Mouse (Mus musculus) ES-E14 (cell line): ENCODE measurements around the gene Nt5m. TPM values are rescaled to one million over a fixed set of nuclear protein-coding genes. Genes with fewer than 3 reads are reported as not detected.

Source experiments
- DNase-seq: peaks from one replicate; pipeline ENCODE4 v3.0.0-alpha.2; 2013; ENCODE audit warnings: low read depth, low spot score
- H3K27ac ChIP-seq: 2 replicates; pipeline ENCODE4 v1.5.1; 2012; ENCODE audit warnings: low read depth, mild to moderate bottlenecking, low read length, moderate library complexity, mixed read lengths; ENCODE audit not compliant: poor library complexity, insufficient read depth, severe bottlenecking
- H3K36me3 ChIP-seq: 2 replicates; pipeline ENCODE4 v1.6.1; 2012; ENCODE audit warnings: mild to moderate bottlenecking, low read length, moderate library complexity, mixed read lengths; ENCODE audit not compliant: control insufficient read depth, poor library complexity, insufficient read depth, severe bottlenecking
- H3K4me1 ChIP-seq, 2 experiments: fragments of 150-350 bp in 1 of 2; sonication (generic) in 1 of 2; 2 replicates each; pipeline ENCODE4 v1.6.1; 2012; ENCODE audit warnings: low read length in 2 of 2, mild to moderate bottlenecking in 1 of 2, mixed read lengths in 1 of 2; ENCODE audit not compliant: control insufficient read depth in 2 of 2, insufficient read depth in 2 of 2, poor library complexity in 1 of 2
- H3K4me3 ChIP-seq, 2 experiments: fragments of 150-350 bp in 1 of 2; sonication (generic) in 1 of 2; 2 replicates each; pipeline ENCODE4 v1.5.1; 2012; ENCODE audit warnings: low read length in 2 of 2, low read depth in 1 of 2, mild to moderate bottlenecking in 1 of 2, mixed read lengths in 1 of 2; ENCODE audit not compliant: insufficient read depth in 1 of 2, poor library complexity in 1 of 2, severe bottlenecking in 1 of 2
- H3K9ac ChIP-seq: 2 replicates; pipeline ENCODE4 v1.6.1; 2012; ENCODE audit warnings: low read depth, mild to moderate bottlenecking, low read length, mixed read lengths; ENCODE audit not compliant: poor library complexity, insufficient read depth, severe bottlenecking
- H3K9me3 ChIP-seq: fragments of 150-350 bp; sonication (generic); 2 replicates; pipeline ENCODE4 v1.6.1; 2012; ENCODE audit warnings: low read depth, mild to moderate bottlenecking, low read length; ENCODE audit not compliant: control insufficient read depth, insufficient read depth
- CHD2 ChIP-seq: IDR thresholded peaks from 2 replicates; pipeline ENCODE4 v1.6.1; 2014; ENCODE audit warnings: mild to moderate bottlenecking, low read depth, low read length, inconsistent platforms
- HCFC1 ChIP-seq: IDR thresholded peaks from 2 replicates; pipeline ENCODE4 v1.6.1; 2012; ENCODE audit warnings: low read length, inconsistent platforms, borderline replicate concordance; ENCODE audit not compliant: insufficient read depth
- MAFK ChIP-seq: IDR thresholded peaks from 2 replicates; pipeline ENCODE4 v1.6.1; 2014; ENCODE audit warnings: mild to moderate bottlenecking, low read depth, low read length, inconsistent platforms; ENCODE audit not compliant: insufficient read depth
- ZC3H11A ChIP-seq: IDR thresholded peaks from 2 replicates; pipeline ENCODE4 v1.6.1; 2012; ENCODE audit warnings: low read depth, mild to moderate bottlenecking, inconsistent platforms, low read length, borderline replicate concordance
- ZNF384 ChIP-seq: IDR thresholded peaks from 2 replicates; pipeline ENCODE4 v1.6.1; 2012; ENCODE audit warnings: low read depth, low read length, inconsistent platforms
- in situ Hi-C, 2 experiments: fragments of 600-800 bp; cut with MboI; formaldehyde crosslinking; loops; one replicate each; pipeline ENCODE4 v1.15.1; 2025; ENCODE audit warnings: low sequenced_read_pairs in 2 of 2, inconsistent platforms in 1 of 2; ENCODE audit not compliant: unreplicated experiment in 2 of 2
- total RNA-seq: library from RNA; depleted of rRNA; stranded (reverse); fragments of 300-350 nt; gene quantifications from 2 replicates; pipeline ENCODE4 v1.2.3, GENCODE M21; 2012

The Nt5m gene
- total RNA-seq, 1 experiment = 7.8 TPM

DNA sequence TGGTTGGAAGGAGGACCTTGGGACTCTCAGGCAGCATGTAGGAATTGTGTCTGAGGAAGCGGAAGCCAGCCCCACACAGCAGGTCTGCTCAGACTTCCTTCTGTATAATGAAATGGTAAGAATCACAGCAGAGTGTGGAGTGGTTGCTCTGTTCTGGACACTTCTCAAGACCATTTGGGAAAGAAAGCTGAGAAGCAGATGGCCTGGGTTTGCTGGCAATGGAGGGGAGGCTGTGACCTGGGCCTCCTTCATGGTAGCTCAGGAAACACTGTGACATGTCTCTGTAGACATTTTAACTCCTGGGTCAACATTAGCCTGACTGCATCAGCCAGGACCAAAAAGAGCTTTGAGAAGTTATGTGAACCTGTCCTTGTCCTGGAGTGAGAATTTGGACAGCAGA lies 61.7 kb downstream of the Nt5m start:
- in situ Hi-C loops = no loop called here
- TF ChIP-seq ZC3H11A = no peak
- TF ChIP-seq MAFK = no peak
- no peak for TF ChIP-seq HCFC1
- no peak for TF ChIP-seq CHD2
- TF ChIP-seq ZNF384 = no peak
- no peak overlapping the region for H3K27ac ChIP-seq

DNA sequence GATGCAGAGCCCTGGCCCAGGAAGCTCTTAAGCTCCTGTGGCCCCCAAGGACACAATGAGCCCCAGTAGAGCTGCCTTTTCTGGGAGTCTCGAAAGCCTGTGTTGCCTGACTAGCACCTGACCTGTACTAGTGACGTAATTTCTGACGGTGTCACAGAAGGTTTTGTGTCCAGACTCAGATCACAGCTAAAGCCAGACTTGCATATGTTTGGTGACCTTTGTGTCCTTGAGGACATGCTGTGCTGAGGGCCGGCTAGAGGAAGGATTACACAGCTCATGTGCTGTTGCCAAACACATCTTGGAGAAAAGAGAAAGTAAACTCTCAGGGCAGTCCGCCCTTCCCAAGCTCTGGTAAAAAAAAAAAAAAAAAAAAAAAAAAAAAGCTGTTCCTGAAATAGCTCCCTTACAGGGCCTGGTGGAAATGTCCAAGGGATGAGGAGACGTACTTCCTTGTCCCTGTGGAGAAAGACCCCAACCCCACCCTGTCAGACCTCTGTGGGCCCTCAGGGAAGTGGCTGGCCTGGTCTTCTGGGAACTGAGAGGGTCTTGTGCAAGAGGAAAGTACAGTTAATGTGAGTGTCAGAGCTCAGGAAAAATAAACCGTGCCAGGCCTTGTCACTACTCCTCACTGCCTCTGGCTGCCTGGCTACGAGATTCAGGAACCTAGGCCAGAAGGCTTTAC lies 62.9 kb downstream of the Nt5m start:
- TF ChIP-seq ZNF384 (peak; percentile 88), CHD2 (no peak)
- Histone ChIP-seq H3K9ac (no peak overlapping the region), H3K9me3 (no peaks in the 10 kb centered on the region), H3K4me1 (peaks cover 4 to 5% of the 10 kb centered on the region in 2 experiments; a peak in 3 of 4 replicates), H3K4me3 (no peak overlapping the region), H3K27ac (no peak overlapping the region), H3K36me3 (no peaks in the 10 kb centered on the region)
- DNase-seq = no peak
- in situ Hi-C loops = no loop called here

More for the DNA sequence above, 61.7 kb downstream of the Nt5m start:
- H3K36me3 ChIP-seq = no peaks in the 10 kb centered on the region
- DNase-seq = no peak
- H3K9ac ChIP-seq = no peak overlapping the region
- H3K4me3 ChIP-seq = no peak overlapping the region
- H3K9me3 ChIP-seq = no peaks in the 10 kb centered on the region
- H3K4me1 ChIP-seq = peaks cover 1 to 5% of the 10 kb centered on the region in 2 experiments; a peak in 2 of 4 replicates

DNA sequence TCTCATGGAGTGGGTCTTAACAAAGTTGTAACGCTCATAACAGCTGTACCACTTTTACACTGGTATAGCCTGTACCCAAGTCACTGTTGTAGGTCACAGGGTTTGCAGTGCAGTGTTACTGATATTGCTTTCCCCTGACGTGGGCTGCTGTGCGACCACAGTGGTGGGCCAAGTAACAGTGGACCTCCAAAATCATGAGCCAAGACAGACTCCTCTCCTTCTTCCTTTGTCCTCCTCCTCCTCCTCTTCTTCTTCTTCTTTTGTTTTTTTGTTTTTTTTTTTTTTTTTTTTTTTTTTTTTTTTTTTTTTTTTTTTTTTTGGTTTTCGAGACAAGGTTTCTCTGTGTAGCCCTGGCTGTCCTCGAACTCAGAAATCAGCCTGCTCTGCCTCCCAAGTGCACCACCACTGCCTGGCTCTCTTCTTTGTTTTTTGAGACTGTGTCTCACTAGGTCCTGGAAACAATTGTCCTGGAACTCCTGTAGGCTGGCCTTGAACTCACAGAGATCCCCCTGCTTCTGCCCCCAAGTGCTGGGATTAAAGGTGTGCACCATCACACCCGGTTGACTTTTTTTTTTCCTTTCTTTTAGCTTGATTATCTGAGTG lies 67.4 kb downstream of the Nt5m start:
- peaks cover 5 to 15% of the 10 kb centered on the region in 2 experiments for H3K4me1 ChIP-seq
- DNase-seq = no peak
- H3K27ac ChIP-seq = no peak overlapping the region
- TF ChIP-seq ZNF384 (peak; percentile 90), CHD2 (no peak), ZC3H11A (no peak)
- no peak overlapping the region for H3K9ac ChIP-seq
- no peak overlapping the region for H3K4me3 ChIP-seq
- in situ Hi-C loops = no loop called here
- H3K9me3 ChIP-seq = no peaks in the 10 kb centered on the region
- no peaks in the 10 kb centered on the region for H3K36me3 ChIP-seq

DNA sequence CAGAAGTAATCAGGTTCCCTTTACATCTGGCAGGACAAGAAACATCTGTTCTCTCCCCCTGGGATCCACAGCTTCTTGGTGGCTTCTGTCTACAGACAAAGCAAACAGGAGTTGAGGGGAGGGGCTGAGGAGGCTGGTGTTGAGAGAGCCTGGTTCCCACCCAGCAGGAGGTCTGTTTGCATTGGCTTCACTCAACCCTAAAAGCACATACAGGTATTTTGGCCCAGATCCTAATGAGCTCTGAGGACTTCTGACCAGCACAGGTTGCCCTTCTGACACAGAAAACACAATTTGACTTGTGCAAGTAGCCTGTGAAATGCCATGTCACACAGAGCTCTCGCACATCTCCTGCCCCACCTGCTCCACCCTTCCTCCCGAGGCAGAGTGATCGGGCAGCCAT lies 69.2 kb downstream of the Nt5m start:
- Histone ChIP-seq H3K9ac (no peak overlapping the region), H3K36me3 (no peaks in the 10 kb centered on the region), H3K4me3 (no peak overlapping the region), H3K9me3 (no peaks in the 10 kb centered on the region), H3K4me1 (peaks cover 3 to 10% of the 10 kb centered on the region in 2 experiments; a peak in 3 of 4 replicates), H3K27ac (no peak overlapping the region)
- TF ChIP-seq ZNF384 (no peak), MAFK (no peak), CHD2 (no peak), ZC3H11A (no peak), HCFC1 (no peak)
- DNase-seq = peak; percentile 56
- in situ Hi-C loops = no loop called here

DNA sequence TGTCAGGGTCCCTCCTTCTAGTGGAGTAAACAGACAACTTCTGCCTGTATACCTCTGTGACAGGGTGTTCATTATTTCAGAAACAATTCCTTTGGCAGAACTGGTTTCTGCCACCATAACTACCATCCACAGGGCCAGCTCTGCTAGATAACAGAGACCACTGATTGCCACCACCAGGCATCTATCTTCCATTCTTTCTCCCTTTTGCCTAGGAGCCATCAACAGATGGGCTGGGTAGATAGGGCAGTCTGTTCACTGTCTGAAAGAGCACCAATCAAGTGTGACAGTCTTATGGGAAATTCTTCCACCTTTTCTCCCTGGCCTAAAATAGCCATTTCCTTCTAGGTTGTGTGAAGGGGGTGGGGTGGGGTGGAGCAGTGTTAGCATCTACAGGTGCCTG lies 71.3 kb downstream of the Nt5m start:
- peaks cover 3 to 10% of the 10 kb centered on the region in 2 experiments; a peak in 3 of 4 replicates for H3K4me1 ChIP-seq
- H3K9ac ChIP-seq = no peak overlapping the region
- no peak for TF ChIP-seq ZC3H11A
- TF ChIP-seq HCFC1 = no peak
- no peak for TF ChIP-seq ZNF384
- no peak for TF ChIP-seq MAFK
- TF ChIP-seq CHD2 = no peak
- in situ Hi-C loops = no loop called here
- no peak for DNase-seq
- H3K4me3 ChIP-seq = no peak overlapping the region
- no peak overlapping the region for H3K27ac ChIP-seq
- no peaks in the 10 kb centered on the region for H3K9me3 ChIP-seq
- no peaks in the 10 kb centered on the region for H3K36me3 ChIP-seq
